ENCODE assay signal across 11 mouse cellular contexts in the genomic region with DNA sequence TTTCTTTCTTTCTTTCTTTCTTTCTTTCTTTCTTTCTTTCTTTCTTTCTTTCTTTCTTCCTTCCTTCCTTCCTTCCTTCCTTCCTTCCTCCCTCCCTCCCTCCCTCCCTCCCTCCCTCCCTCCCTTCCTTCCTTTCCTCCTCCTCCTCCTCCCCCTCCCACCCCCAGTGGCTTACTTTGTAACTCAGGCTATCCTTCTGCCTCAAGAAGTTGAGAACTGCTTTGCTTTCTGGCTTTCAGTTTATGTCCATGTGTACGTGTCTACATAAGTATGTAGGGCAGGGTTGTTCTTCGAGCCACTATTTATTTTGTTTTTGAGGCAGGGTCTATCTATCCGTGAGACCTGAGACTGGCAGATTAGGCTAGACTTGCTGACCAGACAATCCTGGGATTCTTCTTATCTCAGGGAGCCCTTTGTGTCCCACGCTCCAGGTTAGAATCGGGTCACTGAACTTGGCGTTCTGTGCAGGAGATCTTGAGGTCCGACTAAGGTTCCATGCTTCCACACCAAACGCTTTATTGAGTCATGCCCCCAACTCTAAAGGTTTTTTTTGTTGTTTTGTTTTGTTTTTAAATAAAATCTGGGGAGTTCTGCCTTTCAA. TPM values are rescaled to one million over a fixed set of nuclear protein-coding genes. Genes with fewer than 3 reads are reported as not detected.
DNase-seq lines count a peak whose midpoint lies in the region; ATAC-seq lines count a peak whose summit lies in the region.
"Had no signal": no experiment of that assay in that cellular context is flagged by ENCODE, and none has a peak within 500 bp of the region (broad histone marks: within the 10 kb centered on the region; RNA-seq: fewer than 3 reads in every experiment).

No protein-coding gene starts in this region.

- peaks cover 23% of the 10 kb centered on the region for H3K4me1 ChIP-seq in heart, embryonic 13.5 days
- peaks cover 27% of the 10 kb centered on the region for H3K4me1 ChIP-seq in limb, embryonic 10.5 days

- no peaks in the 10 kb centered on the region for H3K36me3 ChIP-seq in heart, embryonic 13.5 days
- no peaks in the 10 kb centered on the region for H3K36me3 ChIP-seq in limb, embryonic 10.5 days
- H3K36me3 ChIP-seq: forebrain, embryonic 15.5 days; lung, embryonic 15.5 days had no signal

- no peak overlapping the region for H3K9ac ChIP-seq in heart, embryonic 13.5 days

- no peak overlapping the region for H3K4me3 ChIP-seq in heart, embryonic 13.5 days
- H3K4me3 ChIP-seq in limb, embryonic 10.5 days: peak overlapping the region; percentile 58; the same call in 1 of the 2 replicates

- no peaks in the 10 kb centered on the region for H3K9me3 ChIP-seq in heart, embryonic 13.5 days
- H3K9me3 ChIP-seq in limb, embryonic 10.5 days (replicated peaks): no peaks in the 10 kb centered on the region
- H3K9me3 ChIP-seq: forebrain, embryonic 15.5 days; lung, embryonic 15.5 days had no signal

- no peak for ATAC-seq in heart, embryonic 13.5 days (ENCODE audit: extremely low read depth, insufficient number of reproducible peaks, low FRiP score, low TSS enrichment)
- ATAC-seq: forebrain, embryonic 15.5 days had no signal

- DNase-seq in heart, adult 8-10 months (ENCODE audit: low spot score): no peak
- DNase-seq in 3134 (ENCODE audit: extremely low read depth, insufficient read length, low spot score) (peak; percentile 48), NIH3T3 (ENCODE audit: low read depth) (peak; percentile 73)
- DNase-seq in limb, embryonic 10.5 days (ENCODE audit: low spot score): no peak
- no peak for DNase-seq in adrenal gland, postnatal 36 days
- no peak for DNase-seq in ovary, postnatal 14 days (ENCODE audit: low spot score)
- DNase-seq: cerebellum, adult 2 months; thymus, adult 2 months had no signal

- H3K27me3 ChIP-seq in heart, embryonic 13.5 days (replicated peaks): no peaks in the 10 kb centered on the region
- H3K27me3 ChIP-seq in limb, embryonic 10.5 days (ENCODE audit: low read depth, poor library complexity, severe bottlenecking): peaks cover 8% of the 10 kb centered on the region; the same call in 1 of the 2 replicates
- H3K27me3 ChIP-seq: forebrain, embryonic 15.5 days; lung, embryonic 15.5 days had no signal

- H3K27ac ChIP-seq in heart, embryonic 13.5 days (replicated peaks): peak overlapping the region; percentile 28; the same call in 1 of the 2 replicates
- H3K27ac ChIP-seq in limb, embryonic 10.5 days: peak overlapping the region; percentile 92
- H3K27ac ChIP-seq: forebrain, embryonic 15.5 days had no signal

- 43% methylated on average over 8 of the region's 8 CpGs for whole genome bisulfite sequencing in heart, embryonic 13.5 days
- WGBS in limb, embryonic 10.5 days: 70% methylated on average over 8 of the region's 8 CpGs

- peak overlapping the region; percentile 74 for H3K4me2 ChIP-seq in heart, embryonic 13.5 days

RNA-seq across cellular contexts. Expression of gene Map3k14, which starts 45.5 kb away (rescaled TPM):
- 1.8 and 1.9 TPM in 2 replicates for polyA plus RNA-seq in heart, embryonic 13.5 days (2015; fragmentation: Nextera tagmentation; extraction: Ambion mirVana)
- 1 to 10 TPM; 2.7 to 3.9 (median 3.6) TPM for total RNA-seq in heart, adult 8-10 months (2022)
- 2.8 TPM in 2 replicates for polyA plus RNA-seq in limb, embryonic 10.5 days (2016; fragmentation: Nextera tagmentation; extraction: Ambion mirVana)
- 1 to 10 TPM; 4.7 to 7.7 TPM for total RNA-seq in adrenal gland, postnatal 36 days (2021)

RNA-seq across cellular contexts. Expression of gene Arhgap27, which starts 50.7 kb away (rescaled TPM):
- 5.6 and 5.8 TPM in 2 replicates for polyA plus RNA-seq in heart, embryonic 13.5 days (2015; fragmentation: Nextera tagmentation; extraction: Ambion mirVana)
- 10 to 100 TPM; 11.9 to 20.4 (median 13.3) TPM for total RNA-seq in heart, adult 8-10 months (2022)
- 5.3 and 8.2 TPM in 2 replicates for polyA plus RNA-seq in limb, embryonic 10.5 days (2016; fragmentation: Nextera tagmentation; extraction: Ambion mirVana)
- 10 to 100 TPM; 10.1 to 16.3 TPM for total RNA-seq in adrenal gland, postnatal 36 days (2021)

Comparison
In these comparisons a context has a peak if more than half of its experiments do, and no peak if none do; other contexts are left out.
1. DNase-seq: peak in 3134 (single experiment) and NIH3T3 (single experiment); none in heart, adult 8-10 months (single experiment), limb, embryonic 10.5 days (single experiment), adrenal gland, postnatal 36 days (0 of 2) and ovary, postnatal 14 days (single experiment).